Mouse (Mus musculus) MEL (cell line): ENCODE results near the gene Srsf5. TPM values are rescaled to one million over a fixed set of nuclear protein-coding genes. Genes with fewer than 3 reads are reported as not detected.
A peak's percentile ranks its signal among the peaks of the same experiment; 100 is the strongest.

Source experiments
- DNase-seq: peaks from one replicate; pipeline ENCODE4 v3.0.0; 2011; ENCODE audit warnings: low read depth, low spot score
- H3K27ac ChIP-seq: 2 replicates; pipeline ENCODE4 v1.5.1; 2012; ENCODE audit warnings: low read depth, mild to moderate bottlenecking, control low read depth, low read length, moderate library complexity; ENCODE audit not compliant: control insufficient read depth
- H3K27me3 ChIP-seq, 2 experiments: fragments of 150-350 bp in 1 of 2; sonication (generic) in 1 of 2; 2 replicates each; pipeline ENCODE4 v1.6.1; 2012; ENCODE audit warnings: low read length in 2 of 2, mild to moderate bottlenecking in 2 of 2, improper control_type of control experiment in 1 of 2, moderate library complexity in 1 of 2; ENCODE audit not compliant: insufficient read depth in 2 of 2, control insufficient read depth in 1 of 2
- H3K36me3 ChIP-seq, 2 experiments: 2 replicates each; pipeline ENCODE4 v1.6.1; 2012 to 2014; ENCODE audit warnings: low read length in 2 of 2, improper control_type of control experiment in 1 of 2, inconsistent platforms in 1 of 2, mild to moderate bottlenecking in 1 of 2; ENCODE audit not compliant: insufficient read depth in 2 of 2, control insufficient read depth in 1 of 2
- H3K4me1 ChIP-seq, 2 experiments: fragments of 150-350 bp in 1 of 2; sonication (generic) in 1 of 2; 2 replicates each; pipeline ENCODE4 v1.6.1; 2012; ENCODE audit warnings: low read length in 2 of 2, improper control_type of control experiment in 1 of 2, mild to moderate bottlenecking in 1 of 2; ENCODE audit not compliant: insufficient read depth in 2 of 2, control insufficient read depth in 1 of 2
- H3K4me3 ChIP-seq, 2 experiments: fragments of 150-350 bp in 1 of 2; sonication (generic) in 1 of 2; 2 replicates each; pipeline ENCODE4 v1.5.1; 2012; ENCODE audit warnings: low read depth in 2 of 2, low read length in 2 of 2, mild to moderate bottlenecking in 2 of 2, moderate library complexity in 2 of 2, control low read depth in 1 of 2, improper control_type of control experiment in 1 of 2; ENCODE audit not compliant: control insufficient read depth in 1 of 2, insufficient read depth in 1 of 2
- H3K79me2 ChIP-seq: 2 replicates; pipeline ENCODE4 v1.6.1; 2012; ENCODE audit warnings: mild to moderate bottlenecking, low read length, moderate library complexity; ENCODE audit not compliant: control insufficient read depth, poor library complexity, insufficient read depth
- H3K9ac ChIP-seq: 2 replicates; pipeline ENCODE4 v1.6.1; 2012; ENCODE audit warnings: low read depth, mild to moderate bottlenecking, control low read depth, low read length, moderate library complexity; ENCODE audit not compliant: control insufficient read depth, poor library complexity, severe bottlenecking
- H3K9me3 ChIP-seq: fragments of 150-350 bp; sonication (generic); replicated peaks from 2 replicates; pipeline ENCODE4 v1.6.1; 2012; ENCODE audit warnings: mild to moderate bottlenecking, low read length, improper control_type of control experiment, moderate library complexity; ENCODE audit not compliant: insufficient read depth
- CHD1 ChIP-seq: IDR thresholded peaks from 2 replicates; pipeline ENCODE4 v1.6.1; 2012; ENCODE audit warnings: low read depth, mild to moderate bottlenecking, inconsistent platforms, low read length, improper control_type of control experiment
- E2F4 ChIP-seq: IDR thresholded peaks from 2 replicates; pipeline ENCODE4 v1.6.1; 2011; ENCODE audit warnings: low read depth, low read length, improper control_type of control experiment, borderline replicate concordance
- EP300 ChIP-seq, 2 experiments: IDR thresholded peaks; 2 replicates each; pipeline ENCODE4 v1.6.1; 2011; ENCODE audit warnings: improper control_type of control experiment in 2 of 2, low read length in 2 of 2, low read depth in 1 of 2, mild to moderate bottlenecking in 1 of 2
- GABPA ChIP-seq: IDR thresholded peaks from 2 replicates; pipeline ENCODE4 v1.6.1; 2012; ENCODE audit warnings: low read depth, mild to moderate bottlenecking, inconsistent platforms, low read length, improper control_type of control experiment, moderate library complexity
- HCFC1 ChIP-seq: IDR thresholded peaks from 2 replicates; pipeline ENCODE4 v1.6.1; 2012; ENCODE audit warnings: low read depth, mild to moderate bottlenecking, inconsistent platforms, low read length, improper control_type of control experiment, moderate library complexity
- KAT2A ChIP-seq: conservative IDR thresholded peaks from 2 replicates; pipeline ENCODE4 v1.6.1; 2012; ENCODE audit warnings: low read depth, low read length, improper control_type of control experiment, inconsistent platforms
- MAZ ChIP-seq: IDR thresholded peaks from 2 replicates; pipeline ENCODE4 v1.6.1; 2012; ENCODE audit warnings: low read depth, mild to moderate bottlenecking, inconsistent platforms, low read length, improper control_type of control experiment
- MYB ChIP-seq: IDR thresholded peaks from 2 replicates; pipeline ENCODE4 v1.6.1; 2011; ENCODE audit warnings: mild to moderate bottlenecking, low read depth, low read length, improper control_type of control experiment
- POLR2A ChIP-seq, 2 experiments: IDR thresholded peaks; 2 replicates each; pipeline ENCODE4 v1.6.1; 2011 to 2012; ENCODE audit warnings: low read length in 2 of 2, mild to moderate bottlenecking in 2 of 2, control low read depth in 1 of 2, improper control_type of control experiment in 1 of 2, low read depth in 1 of 2, moderate library complexity in 1 of 2; ENCODE audit not compliant: control insufficient read depth in 1 of 2, insufficient read depth in 1 of 2, poor library complexity in 1 of 2
- POLR2AphosphoS2 ChIP-seq: IDR thresholded peaks from 2 replicates; pipeline ENCODE4 v1.6.1; 2011; ENCODE audit warnings: low read length, improper control_type of control experiment
- TBP ChIP-seq: IDR thresholded peaks from 2 replicates; pipeline ENCODE4 v1.8.0; 2011; ENCODE audit warnings: low read depth, low read length, improper control_type of control experiment
- ZMIZ1 ChIP-seq: IDR thresholded peaks from 2 replicates; pipeline ENCODE4 v1.6.1; 2012; ENCODE audit warnings: low read depth, mild to moderate bottlenecking, inconsistent platforms, low read length, improper control_type of control experiment, moderate library complexity
- polyA plus RNA-seq, 2 experiments: library from polyadenylated mRNA; stranded (reverse) in 1 of 2; unstranded in 1 of 2; fragments of >175 nt in 1 of 2; fragments of >200 nt in 1 of 2; gene quantifications; 2 replicates each; pipeline versions ENCODE4 v1.2.1 to v1.2.4; 2012; ENCODE audit warnings: low replicate concordance in 2 of 2, low read depth in 1 of 2; ENCODE audit not compliant: insufficient read length in 2 of 2, insufficient read depth in 1 of 2, missing spikeins in 1 of 2
- total RNA-seq: library from RNA; depleted of rRNA; stranded (reverse); fragments of 300-350 nt; gene quantifications from 2 replicates; pipeline ENCODE4 v1.2.3, GENCODE M21; 2012

The Srsf5 gene
- total and polyA plus RNA-seq, 3 experiments, result 276 to 460 (median 401) TPM

DNA sequence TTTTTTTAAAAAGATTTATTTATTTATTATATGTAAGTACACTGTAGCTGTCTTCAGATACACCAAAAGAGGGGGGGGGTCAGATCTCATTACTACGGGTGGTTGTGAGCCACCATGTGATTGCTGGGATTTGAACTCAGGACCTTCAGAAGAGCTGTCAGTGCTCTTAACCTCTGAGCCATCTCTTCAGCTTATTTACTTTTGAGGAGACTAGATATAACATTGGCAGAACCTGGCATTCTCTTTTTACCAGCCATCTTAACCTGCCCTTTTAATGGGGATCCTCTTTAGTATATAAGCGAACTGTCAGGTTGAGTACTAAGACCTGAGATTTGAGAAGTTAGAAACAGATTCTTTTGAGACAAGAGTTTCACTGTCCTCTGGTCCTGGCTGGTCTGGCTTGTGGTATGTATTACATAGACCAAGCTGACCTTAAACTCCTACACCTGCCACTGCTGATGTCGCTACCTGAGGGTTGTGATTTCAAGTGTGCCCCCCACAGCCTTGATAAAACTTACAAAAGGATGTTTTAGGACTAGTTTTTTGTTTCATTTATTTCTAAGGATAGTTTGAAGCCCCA lies 6.4 kb downstream of the Srsf5 start:
- Histone ChIP-seq H3K36me3 (peaks cover 49 to 59% of the 10 kb centered on the region in 2 experiments), H3K27ac (no peak overlapping the region), H3K9ac (no peak overlapping the region), H3K79me2 (peaks cover 31% of the 10 kb centered on the region), H3K27me3 (no peaks in the 10 kb centered on the region), H3K4me1 (peaks cover 0 to 13% of the 10 kb centered on the region in 2 experiments; a peak in 2 of 4 replicates), H3K9me3 (no peaks in the 10 kb centered on the region), H3K4me3 (no peak overlapping the region)
- DNase-seq, result no peak
- TF ChIP-seq TBP (peak; percentile 53; the same call in 1 of the 2 replicates), MYB (no peak)

DNA sequence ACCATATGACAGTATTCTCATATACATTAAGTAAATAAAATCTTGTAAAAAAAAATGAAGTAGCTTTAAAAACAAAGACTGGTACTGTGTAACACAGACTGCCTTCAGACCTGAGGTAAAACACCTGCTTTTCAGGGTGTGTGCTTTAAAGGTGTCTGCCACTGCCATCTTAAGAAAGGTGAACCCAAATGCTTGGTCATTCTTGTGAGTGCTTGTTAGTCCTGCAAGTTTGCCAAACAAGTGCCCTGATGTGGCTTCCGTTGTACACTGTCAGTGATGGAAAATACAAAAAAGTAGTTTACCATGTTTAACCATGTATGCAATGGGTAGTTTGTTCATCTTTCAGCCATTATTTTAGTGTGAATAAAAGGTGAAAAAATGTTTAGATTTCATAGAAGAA lies 7.2 kb downstream of the Srsf5 start:
- TF ChIP-seq TBP (no peak), E2F4 (no peak), HCFC1 (no peak), ZMIZ1 (peak; percentile 52; the same call in 1 of the 2 replicates), EP300 (IDR thresholded peaks at IDR 0.05; ENCODE audit: low read depth in 1 of 2, low read length in 2 of 2) (no peak), MAZ (no peak)
- Histone ChIP-seq H3K36me3 (peaks cover 41 to 52% of the 10 kb centered on the region in 2 experiments), H3K79me2 (peaks cover 24% of the 10 kb centered on the region), H3K9me3 (no peaks in the 10 kb centered on the region), H3K27ac (no peak overlapping the region), H3K9ac (no peak overlapping the region), H3K4me1 (peaks cover 0 to 7% of the 10 kb centered on the region in 2 experiments; a peak in 2 of 4 replicates), H3K27me3 (no peaks in the 10 kb centered on the region), H3K4me3 (no peak overlapping the region)
- peak; percentile 23 for DNase-seq

- H3K9ac ChIP-seq, result no peak overlapping the region
- H3K4me3 ChIP-seq, result no peak overlapping the region
- H3K27me3 ChIP-seq, result no peaks in the 10 kb centered on the region
- H3K79me2 ChIP-seq, result peaks cover 8% of the 10 kb centered on the region
- peaks cover 16 to 28% of the 10 kb centered on the region in 2 experiments for H3K36me3 ChIP-seq
- peak; percentile 24 for DNase-seq
- no peaks in the 10 kb centered on the region for H3K4me1 ChIP-seq
- no peak overlapping the region for H3K27ac ChIP-seq
- TF ChIP-seq KAT2A (no peak), POLR2A (IDR thresholded peaks at IDR 0.05; ENCODE audit: control insufficient read depth in 1 of 2, insufficient read depth in 1 of 2, low read depth in 1 of 2, low read length in 2 of 2, poor library complexity in 1 of 2) (peak in 1 of 2 experiments; percentile 47; a peak in 2 of 4 replicates), GABPA (no peak), CHD1 (no peak), ZMIZ1 (no peak), TBP (no peak), POLR2AphosphoS2 (peak; percentile 62), EP300 (IDR thresholded peaks at IDR 0.05; ENCODE audit: low read depth in 1 of 2, low read length in 2 of 2) (no peak)
- H3K9me3 ChIP-seq, result no peaks in the 10 kb centered on the region
These were observed 10.7 kb downstream of the Srsf5 start for GRCm38 (mm10) chr12:80956039-80956438.
